Mouse (Mus musculus) limb, embryonic 10.5 days (tissue): ENCODE data around the gene Ltbp1. TPM values are rescaled to one million over a fixed set of nuclear protein-coding genes. Genes with fewer than 3 reads are reported as not detected.

ENCODE experiments used
- DNase-seq: peaks from one replicate; pipeline ENCODE4 v3.0.0-alpha.2; 2017; ENCODE audit warnings: low spot score
- H3K27ac ChIP-seq: fragments of 300-500 bp; sonication (generic); 2 replicates; pipeline ENCODE4 v1.5.1; 2016; ENCODE audit warnings: mild to moderate bottlenecking
- H3K27me3 ChIP-seq: fragments of 300-500 bp; sonication (generic); 2 replicates; pipeline ENCODE4 v1.6.1; 2016; ENCODE audit warnings: low read depth, mild to moderate bottlenecking; ENCODE audit not compliant: poor library complexity, severe bottlenecking
- H3K36me3 ChIP-seq: fragments of 300-500 bp; sonication (generic); 2 replicates; pipeline ENCODE4 v1.6.1; 2016; ENCODE audit warnings: mild to moderate bottlenecking, moderate library complexity
- H3K4me1 ChIP-seq: fragments of 300-500 bp; sonication (generic); 2 replicates; pipeline ENCODE4 v1.6.1; 2016
- H3K4me3 ChIP-seq: fragments of 300-500 bp; sonication (generic); 2 replicates; pipeline ENCODE4 v1.5.1; 2016; ENCODE audit warnings: mild to moderate bottlenecking, moderate library complexity
- H3K9me3 ChIP-seq: fragments of 300-500 bp; sonication (generic); replicated peaks from 2 replicates; pipeline ENCODE4 v1.6.1; 2016; ENCODE audit warnings: mild to moderate bottlenecking
- WGBS: fragments of 180-500 bp; shearing (Covaris S2); methylation state at CpG from one replicate; pipeline ENCODE4 v1.1.7; 2016; 5-methylcytosine and 5-hydroxymethylcytosine counted together
- polyA plus RNA-seq: library from polyadenylated mRNA; unstranded; fragments of >200 nt; fragmentation: Nextera tagmentation; extraction: Ambion mirVana; gene quantifications from 2 replicates; pipeline ENCODE4 v1.2.1, GENCODE M21; 2016

The Ltbp1 gene
- polyA plus RNA-seq, 1 experiment from 2014 or later: 16.4 TPM

GRCm38 (mm10) chr17:75323766-75324165 lies 318.4 kb downstream of the Ltbp1 start:
- DNase-seq: no peak
- no peak overlapping the region for H3K27ac ChIP-seq
- peaks cover 10% of the 10 kb centered on the region; the same call in 1 of the 2 replicates for H3K36me3 ChIP-seq
- H3K27me3 ChIP-seq: no peaks in the 10 kb centered on the region
- peaks cover 3% of the 10 kb centered on the region; the same call in 1 of the 2 replicates for H3K4me1 ChIP-seq
- 91% methylated on average over 10 of the region's 10 CpGs for WGBS
- H3K9me3 ChIP-seq: no peaks in the 10 kb centered on the region
- no peak overlapping the region for H3K4me3 ChIP-seq

- 0 out of 2 replicates have a peak overlapping the region, but pooled peaks have one; percentile 14 for H3K27ac ChIP-seq
- no peaks in the 10 kb centered on the region for H3K27me3 ChIP-seq
- no peaks in the 10 kb centered on the region for H3K9me3 ChIP-seq
- H3K4me1 ChIP-seq: peaks cover 1% of the 10 kb centered on the region; the same call in 1 of the 2 replicates
- 84% methylated on average over 10 of the region's 10 CpGs for WGBS
- no peak for DNase-seq
- H3K36me3 ChIP-seq: peaks cover 6% of the 10 kb centered on the region; the same call in 1 of the 2 replicates
- H3K4me3 ChIP-seq: no peak overlapping the region
Measured at GRCm38 (mm10) chr17:75328102-75328639, 322.8 kb downstream of the Ltbp1 start.

GRCm38 (mm10) chr17:75330366-75330765 lies 325.0 kb downstream of the Ltbp1 start:
- no peaks in the 10 kb centered on the region for H3K4me1 ChIP-seq
- no peak overlapping the region for H3K4me3 ChIP-seq
- DNase-seq: no peak
- no peak overlapping the region for H3K27ac ChIP-seq
- H3K9me3 ChIP-seq: no peaks in the 10 kb centered on the region
- peaks cover 6% of the 10 kb centered on the region; the same call in 1 of the 2 replicates for H3K36me3 ChIP-seq
- 88% methylated on average over 6 of the region's 6 CpGs for WGBS
- no peaks in the 10 kb centered on the region for H3K27me3 ChIP-seq

- Histone ChIP-seq H3K27ac (no peak overlapping the region), H3K36me3 (peaks cover 6% of the 10 kb centered on the region; the same call in 1 of the 2 replicates), H3K27me3 (no peaks in the 10 kb centered on the region), H3K4me3 (no peak overlapping the region), H3K9me3 (no peaks in the 10 kb centered on the region), H3K4me1 (no peaks in the 10 kb centered on the region)
- WGBS: 94% methylated on average over 6 of the region's 6 CpGs
- no peak for DNase-seq
Measured at GRCm38 (mm10) chr17:75331421-75331951, 326.1 kb downstream of the Ltbp1 start.

GRCm38 (mm10) chr17:75332289-75332688 lies 326.9 kb downstream of the Ltbp1 start:
- WGBS: 98% methylated on average over 6 of the region's 6 CpGs

GRCm38 (mm10) chr17:75333011-75333410 lies 327.6 kb downstream of the Ltbp1 start:
- Histone ChIP-seq H3K9me3 (no peaks in the 10 kb centered on the region), H3K27me3 (no peaks in the 10 kb centered on the region), H3K27ac (no peak overlapping the region), H3K4me1 (no peaks in the 10 kb centered on the region), H3K36me3 (no peaks in the 10 kb centered on the region), H3K4me3 (no peak overlapping the region)
- no peak for DNase-seq
- WGBS: 90% methylated on average over 9 of the region's 9 CpGs

More at GRCm38 (mm10) chr17:75332289-75332688, 326.9 kb downstream of the Ltbp1 start:
- Histone ChIP-seq H3K36me3 (peaks cover 4% of the 10 kb centered on the region; the same call in 1 of the 2 replicates), H3K4me3 (no peak overlapping the region), H3K27ac (no peak overlapping the region), H3K4me1 (no peaks in the 10 kb centered on the region), H3K27me3 (no peaks in the 10 kb centered on the region), H3K9me3 (no peaks in the 10 kb centered on the region)
- no peak for DNase-seq

GRCm38 (mm10) chr17:75333759-75334158 lies 328.4 kb downstream of the Ltbp1 start:
- Histone ChIP-seq H3K36me3 (no peaks in the 10 kb centered on the region), H3K4me1 (no peaks in the 10 kb centered on the region), H3K27me3 (no peaks in the 10 kb centered on the region), H3K9me3 (no peaks in the 10 kb centered on the region), H3K27ac (no peak overlapping the region), H3K4me3 (no peak overlapping the region)
- no peak for DNase-seq
- WGBS: 92% methylated on average over 13 of the region's 13 CpGs

- Histone ChIP-seq H3K9me3 (no peaks in the 10 kb centered on the region), H3K4me3 (no peak overlapping the region), H3K27me3 (no peaks in the 10 kb centered on the region), H3K4me1 (no peaks in the 10 kb centered on the region), H3K36me3 (no peaks in the 10 kb centered on the region), H3K27ac (no peak overlapping the region)
- 87% methylated on average over 9 of the region's 9 CpGs for WGBS
- no peak for DNase-seq
Measured at GRCm38 (mm10) chr17:75335649-75336048, 330.3 kb downstream of the Ltbp1 start.

- Histone ChIP-seq H3K36me3 (no peaks in the 10 kb centered on the region), H3K4me3 (no peak overlapping the region), H3K9me3 (no peaks in the 10 kb centered on the region), H3K4me1 (no peaks in the 10 kb centered on the region), H3K27me3 (no peaks in the 10 kb centered on the region), H3K27ac (no peak overlapping the region)
- no peak for DNase-seq
- 91% methylated on average over 4 of the region's 4 CpGs for WGBS
Measured at GRCm38 (mm10) chr17:75341227-75341626, 335.9 kb downstream of the Ltbp1 start.

GRCm38 (mm10) chr17:75345116-75345515 lies 339.7 kb downstream of the Ltbp1 start:
- no peak overlapping the region for H3K27ac ChIP-seq
- H3K4me1 ChIP-seq: no peaks in the 10 kb centered on the region
- DNase-seq: no peak
- no peaks in the 10 kb centered on the region for H3K9me3 ChIP-seq
- no peaks in the 10 kb centered on the region for H3K27me3 ChIP-seq
- H3K4me3 ChIP-seq: no peak overlapping the region
- 90% methylated on average over 3 of the region's 3 CpGs for WGBS
- peaks cover 3% of the 10 kb centered on the region; the same call in 1 of the 2 replicates for H3K36me3 ChIP-seq

- no peaks in the 10 kb centered on the region for H3K4me1 ChIP-seq
- DNase-seq: no peak
- no peak overlapping the region for H3K4me3 ChIP-seq
- WGBS: 95% methylated on average over 4 of the region's 4 CpGs
- peaks cover 4% of the 10 kb centered on the region; the same call in 1 of the 2 replicates for H3K36me3 ChIP-seq
- no peaks in the 10 kb centered on the region for H3K9me3 ChIP-seq
- no peak overlapping the region for H3K27ac ChIP-seq
- no peaks in the 10 kb centered on the region for H3K27me3 ChIP-seq
Measured at GRCm38 (mm10) chr17:75347414-75347813, 342.0 kb downstream of the Ltbp1 start.

- H3K36me3 ChIP-seq: peaks cover 10% of the 10 kb centered on the region; the same call in 1 of the 2 replicates
Measured at GRCm38 (mm10) chr17:75349109-75349508, 343.7 kb downstream of the Ltbp1 start.

GRCm38 (mm10) chr17:75349602-75350001 lies 344.2 kb downstream of the Ltbp1 start:
- WGBS: 89% methylated on average over 3 of the region's 3 CpGs
- Histone ChIP-seq H3K4me1 (no peaks in the 10 kb centered on the region), H3K9me3 (no peaks in the 10 kb centered on the region), H3K4me3 (no peak overlapping the region), H3K27me3 (no peaks in the 10 kb centered on the region), H3K27ac (no peak overlapping the region), H3K36me3 (peaks cover 10% of the 10 kb centered on the region; the same call in 1 of the 2 replicates)
- no peak for DNase-seq

More at GRCm38 (mm10) chr17:75349109-75349508, 343.7 kb downstream of the Ltbp1 start:
- H3K4me3 ChIP-seq: no peak overlapping the region
- no peaks in the 10 kb centered on the region for H3K27me3 ChIP-seq
- H3K9me3 ChIP-seq: no peaks in the 10 kb centered on the region
- H3K4me1 ChIP-seq: no peaks in the 10 kb centered on the region
- no peak for DNase-seq
- WGBS: 94% methylated on average over 8 of the region's 8 CpGs
- H3K27ac ChIP-seq: no peak overlapping the region
